Mouse (Mus musculus): ENCODE measurements at regions not wholly inside any gene's neighbourhood (a gene's known extent, or its start where the extent isn't known, plus 50 kb on each side); places are given as distances from the start of the nearest gene placed in this dataset.

DNA sequence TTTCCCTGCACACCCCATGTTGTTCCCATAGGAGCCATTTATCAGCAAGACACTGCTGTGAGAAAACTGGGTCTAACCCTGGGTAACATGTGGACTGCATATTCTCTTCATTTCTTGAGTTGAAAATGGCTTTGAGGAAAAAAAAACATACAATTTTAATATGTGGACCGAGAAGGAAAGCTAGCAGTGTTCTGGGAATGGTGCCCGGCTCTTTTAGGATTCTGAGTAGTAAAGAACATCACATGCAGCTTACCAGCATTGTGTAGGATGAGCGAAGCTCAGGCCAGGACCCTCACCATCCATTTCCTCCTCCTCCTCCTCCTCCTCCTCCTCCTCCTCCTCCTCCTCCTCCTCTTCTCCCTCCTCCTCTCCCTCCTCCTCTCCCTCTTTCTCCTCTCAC is 133.5 kb upstream of the Stmnd1 start:
- no peak overlapping the region for H3K9ac ChIP-seq (ENCODE audit: low read depth, low read length)
- H3K4me3 ChIP-seq (ENCODE audit: low read depth, low read length) = no peak overlapping the region
- no peaks in the 10 kb centered on the region for H3K27me3 ChIP-seq (ENCODE audit: control insufficient read depth, insufficient read depth, low read length)
- 77% methylated on average over 3 of the region's 3 CpGs for WGBS (ENCODE audit: insufficient replicate concordance)
- H3K4me1 ChIP-seq (ENCODE audit: control insufficient read depth, insufficient read depth, low read length) = no peaks in the 10 kb centered on the region
- H3K36me3 ChIP-seq (ENCODE audit: control insufficient read depth, insufficient read depth, low read length) = no peaks in the 10 kb centered on the region
- H3K9me3 ChIP-seq (replicated peaks; ENCODE audit: control insufficient read depth, low read length) = no peaks in the 10 kb centered on the region
- no peak for ATAC-seq (replicated peaks; ENCODE audit: insufficient number of reproducible peaks, low FRiP score, low TSS enrichment)
- H3K27ac ChIP-seq (ENCODE audit: low read depth, low read length) = no peak overlapping the region
- no peak overlapping the region for H3K4me2 ChIP-seq

DNA sequence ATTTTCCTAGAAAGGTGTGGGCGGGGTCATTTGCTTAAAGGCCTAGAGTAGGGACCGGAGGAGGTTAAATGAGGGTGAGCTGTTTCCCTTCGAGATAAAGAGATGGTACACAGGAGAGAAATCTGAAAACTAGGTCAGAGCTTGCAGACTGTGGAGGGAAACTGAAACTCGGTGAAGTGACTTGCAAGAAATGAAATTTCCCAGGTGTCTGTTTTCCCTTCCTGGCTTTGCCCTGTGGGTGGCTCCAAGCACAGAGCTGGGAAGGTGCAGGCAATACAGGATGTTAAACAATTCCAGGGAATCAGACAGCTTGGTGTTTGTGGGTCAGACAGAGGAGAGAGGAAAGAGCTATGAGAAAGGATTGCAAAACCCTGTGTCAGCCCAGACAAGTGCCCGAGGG is 134.3 kb upstream of the Stmnd1 start:
- H3K27me3 ChIP-seq (ENCODE audit: control insufficient read depth, insufficient read depth, low read length) = no peaks in the 10 kb centered on the region
- ATAC-seq (replicated peaks; ENCODE audit: insufficient number of reproducible peaks, low FRiP score, low TSS enrichment) = no peak
- no peaks in the 10 kb centered on the region for H3K4me1 ChIP-seq (ENCODE audit: control insufficient read depth, insufficient read depth, low read length)
- no peak overlapping the region for H3K27ac ChIP-seq (ENCODE audit: low read depth, low read length)
- no peaks in the 10 kb centered on the region for H3K36me3 ChIP-seq (ENCODE audit: control insufficient read depth, insufficient read depth, low read length)
- H3K4me3 ChIP-seq (ENCODE audit: low read depth, low read length) = no peak overlapping the region
- no peak overlapping the region for H3K9ac ChIP-seq (ENCODE audit: low read depth, low read length)
- 70% methylated on average over 5 of the region's 5 CpGs for WGBS (ENCODE audit: insufficient replicate concordance)
- no peaks in the 10 kb centered on the region for H3K9me3 ChIP-seq (replicated peaks; ENCODE audit: control insufficient read depth, low read length)
- H3K4me2 ChIP-seq = no peak overlapping the region

DNA sequence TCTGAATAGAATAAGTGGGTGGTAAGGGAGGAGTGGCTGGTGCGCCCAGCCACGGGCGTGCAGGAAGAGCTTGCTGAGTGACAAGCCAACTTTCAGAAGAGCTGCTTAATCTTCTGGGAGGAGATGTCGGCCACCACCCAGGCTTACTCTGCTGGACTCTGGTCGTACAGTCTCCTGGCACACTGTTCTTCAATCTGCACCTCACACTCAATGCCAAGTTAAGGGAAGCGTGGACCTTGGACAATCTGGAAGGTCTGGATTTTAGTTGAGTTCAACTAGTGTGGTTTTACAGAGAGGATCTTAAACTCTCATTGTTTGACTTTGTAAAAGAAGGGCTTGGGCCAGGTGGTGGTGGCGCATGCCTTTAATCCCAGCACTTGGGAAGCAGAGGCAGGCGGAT is 138.1 kb upstream of the Stmnd1 start:
- WGBS (ENCODE audit: insufficient replicate concordance) = 80% methylated on average over 8 of the region's 8 CpGs
- H3K9ac ChIP-seq (ENCODE audit: low read depth, low read length) = no peak overlapping the region
- H3K27me3 ChIP-seq (ENCODE audit: control insufficient read depth, insufficient read depth, low read length) = no peaks in the 10 kb centered on the region
- no peak for ATAC-seq (replicated peaks; ENCODE audit: insufficient number of reproducible peaks, low FRiP score, low TSS enrichment)
- no peak overlapping the region for H3K4me2 ChIP-seq
- H3K4me1 ChIP-seq (ENCODE audit: control insufficient read depth, insufficient read depth, low read length) = no peaks in the 10 kb centered on the region
- no peaks in the 10 kb centered on the region for H3K9me3 ChIP-seq (replicated peaks; ENCODE audit: control insufficient read depth, low read length)
- no peak overlapping the region for H3K4me3 ChIP-seq (ENCODE audit: low read depth, low read length)
- H3K36me3 ChIP-seq (ENCODE audit: control insufficient read depth, insufficient read depth, low read length) = no peaks in the 10 kb centered on the region
- H3K27ac ChIP-seq (ENCODE audit: low read depth, low read length) = no peak overlapping the region

- H3K9ac ChIP-seq (ENCODE audit: low read depth, low read length) = no peak overlapping the region
- H3K4me1 ChIP-seq (ENCODE audit: control insufficient read depth, insufficient read depth, low read length) = no peaks in the 10 kb centered on the region
- H3K27ac ChIP-seq (ENCODE audit: low read depth, low read length) = no peak overlapping the region
- no peak overlapping the region for H3K4me3 ChIP-seq (ENCODE audit: low read depth, low read length)
- H3K36me3 ChIP-seq (ENCODE audit: control insufficient read depth, insufficient read depth, low read length) = no peaks in the 10 kb centered on the region
- no peaks in the 10 kb centered on the region for H3K9me3 ChIP-seq (replicated peaks; ENCODE audit: control insufficient read depth, low read length)
- H3K4me2 ChIP-seq = no peak overlapping the region
- no peaks in the 10 kb centered on the region for H3K27me3 ChIP-seq (ENCODE audit: control insufficient read depth, insufficient read depth, low read length)
- 80% methylated on average over 9 of the region's 9 CpGs for WGBS (ENCODE audit: insufficient replicate concordance)
- no peak for ATAC-seq (replicated peaks; ENCODE audit: insufficient number of reproducible peaks, low FRiP score, low TSS enrichment)
These were observed 144.2 kb upstream of the Stmnd1 start for GRCm38 (mm10) chr13:46129236-46129855.

DNA sequence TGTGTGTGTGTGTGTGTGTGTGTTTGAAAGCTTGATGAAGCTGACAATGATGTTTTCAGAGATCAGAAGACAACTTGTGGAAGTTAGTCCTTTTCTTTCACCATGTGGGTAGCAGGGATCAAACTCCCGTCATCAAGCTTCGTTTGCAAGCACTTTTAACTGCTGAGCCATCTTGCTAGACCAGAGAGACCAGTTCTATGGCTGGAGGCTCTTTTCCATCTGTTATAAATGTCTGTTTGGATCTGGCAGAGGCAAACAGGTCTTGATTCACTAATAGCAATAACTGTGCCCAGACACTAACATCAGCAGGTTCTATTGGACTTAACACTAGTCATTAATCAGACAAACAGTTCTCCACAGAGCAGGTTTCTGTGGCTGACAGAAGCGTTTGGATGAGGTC is 150.1 kb upstream of the Stmnd1 start:
- Histone ChIP-seq H3K4me2 (no peak overlapping the region), H3K27ac (ENCODE audit: low read depth, low read length) (no peak overlapping the region), H3K27me3 (ENCODE audit: control insufficient read depth, insufficient read depth, low read length) (no peaks in the 10 kb centered on the region), H3K4me1 (ENCODE audit: control insufficient read depth, insufficient read depth, low read length) (no peaks in the 10 kb centered on the region), H3K36me3 (ENCODE audit: control insufficient read depth, insufficient read depth, low read length) (no peaks in the 10 kb centered on the region), H3K9ac (ENCODE audit: low read depth, low read length) (no peak overlapping the region), H3K9me3 (replicated peaks; ENCODE audit: control insufficient read depth, low read length) (no peaks in the 10 kb centered on the region), H3K4me3 (ENCODE audit: low read depth, low read length) (no peak overlapping the region)
- no peak for ATAC-seq (replicated peaks; ENCODE audit: insufficient number of reproducible peaks, low FRiP score, low TSS enrichment)
- WGBS (ENCODE audit: insufficient replicate concordance) = 58% methylated on average over 3 of the region's 3 CpGs

DNA sequence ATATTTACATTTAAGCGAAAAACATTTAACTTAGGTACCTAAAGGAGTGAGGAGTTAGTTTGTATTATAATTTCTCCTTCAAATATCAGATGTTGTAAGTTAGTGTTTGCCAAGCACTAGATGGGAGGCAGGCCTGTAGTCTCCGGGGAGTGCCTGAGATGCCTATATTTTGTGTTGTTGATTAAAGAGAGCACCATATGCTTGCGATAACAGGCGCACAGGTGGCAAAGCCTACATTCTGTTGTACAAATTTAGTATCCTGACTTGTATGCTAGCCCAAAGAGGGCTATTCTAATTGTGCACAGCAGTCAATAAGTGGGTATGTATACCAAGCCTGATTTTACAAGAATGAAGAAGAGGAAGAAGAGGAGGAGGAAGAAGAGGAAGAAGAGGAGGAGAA is 151.8 kb upstream of the Atxn1 start:
- no peak overlapping the region for H3K4me2 ChIP-seq
- H3K4me3 ChIP-seq (ENCODE audit: low read depth, low read length) = no peak overlapping the region
- no peaks in the 10 kb centered on the region for H3K36me3 ChIP-seq (ENCODE audit: control insufficient read depth, insufficient read depth, low read length)
- H3K27ac ChIP-seq (ENCODE audit: low read depth, low read length) = no peak overlapping the region
- H3K9me3 ChIP-seq (replicated peaks; ENCODE audit: control insufficient read depth, low read length) = no peaks in the 10 kb centered on the region
- no peak overlapping the region for H3K9ac ChIP-seq (ENCODE audit: low read depth, low read length)
- no peak for ATAC-seq (replicated peaks; ENCODE audit: insufficient number of reproducible peaks, low FRiP score, low TSS enrichment)
- no peaks in the 10 kb centered on the region for H3K4me1 ChIP-seq (ENCODE audit: control insufficient read depth, insufficient read depth, low read length)
- no peaks in the 10 kb centered on the region for H3K27me3 ChIP-seq (ENCODE audit: control insufficient read depth, insufficient read depth, low read length)
- WGBS (ENCODE audit: insufficient replicate concordance) = 82% methylated on average over 4 of the region's 4 CpGs

GRCm38 (mm10) chr13:46104971-46105370 is 140.2 kb upstream of the Atxn1 start:
- WGBS (ENCODE audit: insufficient replicate concordance) = 73% methylated on average over 6 of the region's 6 CpGs
- Histone ChIP-seq H3K27me3 (ENCODE audit: control insufficient read depth, insufficient read depth, low read length) (no peaks in the 10 kb centered on the region), H3K4me3 (ENCODE audit: low read depth, low read length) (no peak overlapping the region), H3K36me3 (ENCODE audit: control insufficient read depth, insufficient read depth, low read length) (no peaks in the 10 kb centered on the region), H3K4me2 (no peak overlapping the region), H3K4me1 (ENCODE audit: control insufficient read depth, insufficient read depth, low read length) (no peaks in the 10 kb centered on the region), H3K9me3 (replicated peaks; ENCODE audit: control insufficient read depth, low read length) (no peaks in the 10 kb centered on the region), H3K9ac (ENCODE audit: low read depth, low read length) (no peak overlapping the region), H3K27ac (ENCODE audit: low read depth, low read length) (no peak overlapping the region)
- ATAC-seq (replicated peaks; ENCODE audit: insufficient number of reproducible peaks, low FRiP score, low TSS enrichment) = no peak

DNA sequence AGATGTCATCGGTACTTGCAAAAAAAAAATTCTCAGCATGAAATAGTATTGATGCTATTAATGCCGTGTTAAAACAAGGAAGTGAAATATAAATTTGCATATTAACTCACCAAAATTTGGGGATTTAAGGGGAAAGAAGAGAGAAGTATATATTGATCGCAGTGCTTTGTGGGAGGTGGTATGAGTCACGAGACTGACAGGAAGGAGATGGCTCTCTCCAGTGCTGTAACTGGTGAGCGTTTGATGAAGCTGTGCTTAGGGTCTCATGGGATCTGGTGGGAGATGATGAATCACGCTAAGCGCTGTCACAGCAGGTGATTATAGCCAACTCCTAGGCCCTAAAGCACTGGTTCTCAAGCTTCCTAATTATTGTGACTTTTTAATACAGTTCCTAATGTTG is 133.8 kb upstream of the Atxn1 start:
- no peak for ATAC-seq (replicated peaks; ENCODE audit: insufficient number of reproducible peaks, low FRiP score, low TSS enrichment)
- Histone ChIP-seq H3K4me3 (ENCODE audit: low read depth, low read length) (no peak overlapping the region), H3K9me3 (replicated peaks; ENCODE audit: control insufficient read depth, low read length) (no peaks in the 10 kb centered on the region), H3K9ac (ENCODE audit: low read depth, low read length) (no peak overlapping the region), H3K36me3 (ENCODE audit: control insufficient read depth, insufficient read depth, low read length) (no peaks in the 10 kb centered on the region), H3K4me2 (no peak overlapping the region), H3K4me1 (ENCODE audit: control insufficient read depth, insufficient read depth, low read length) (no peaks in the 10 kb centered on the region), H3K27ac (ENCODE audit: low read depth, low read length) (no peak overlapping the region), H3K27me3 (ENCODE audit: control insufficient read depth, insufficient read depth, low read length) (no peaks in the 10 kb centered on the region)
- WGBS (ENCODE audit: insufficient replicate concordance) = 78% methylated on average over 7 of the region's 7 CpGs

DNA sequence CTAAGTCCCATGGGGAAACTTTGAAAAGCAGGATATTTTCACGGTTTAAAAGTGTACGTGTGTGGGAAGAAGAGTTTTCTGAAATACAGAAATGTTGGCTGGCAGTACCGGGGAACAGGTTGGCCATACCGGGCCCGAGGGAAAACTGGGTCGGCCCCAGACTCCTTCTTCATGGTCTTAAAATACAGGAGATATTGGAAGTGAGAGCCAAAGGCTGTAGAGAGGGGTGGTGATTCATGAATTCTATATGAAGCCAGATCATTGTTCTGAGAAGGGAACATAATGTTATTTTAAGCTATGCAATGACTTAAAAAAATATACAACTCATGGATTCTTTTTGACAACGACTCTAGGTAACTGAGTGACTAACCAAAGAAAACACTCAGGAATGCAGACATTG is 133.3 kb upstream of the Atxn1 start:
- H3K4me3 ChIP-seq (ENCODE audit: low read depth, low read length) = no peak overlapping the region
- no peaks in the 10 kb centered on the region for H3K9me3 ChIP-seq (replicated peaks; ENCODE audit: control insufficient read depth, low read length)
- H3K9ac ChIP-seq (ENCODE audit: low read depth, low read length) = no peak overlapping the region
- H3K27me3 ChIP-seq (ENCODE audit: control insufficient read depth, insufficient read depth, low read length) = no peaks in the 10 kb centered on the region
- WGBS (ENCODE audit: insufficient replicate concordance) = 86% methylated on average over 7 of the region's 7 CpGs
- no peak overlapping the region for H3K27ac ChIP-seq (ENCODE audit: low read depth, low read length)
- ATAC-seq (replicated peaks; ENCODE audit: insufficient number of reproducible peaks, low FRiP score, low TSS enrichment) = no peak
- no peaks in the 10 kb centered on the region for H3K4me1 ChIP-seq (ENCODE audit: control insufficient read depth, insufficient read depth, low read length)
- no peak overlapping the region for H3K4me2 ChIP-seq
- H3K36me3 ChIP-seq (ENCODE audit: control insufficient read depth, insufficient read depth, low read length) = no peaks in the 10 kb centered on the region
